Mouse (Mus musculus): ENCODE measurements around the gene Prkce.

The Prkce gene

GRCm38 (mm10) chr17:86589681-86590080 lies 422.1 kb downstream of the Prkce start:
- DNase-seq: no peak

GRCm38 (mm10) chr17:86591241-86591640 lies 423.7 kb downstream of the Prkce start:
- no peak for DNase-seq

GRCm38 (mm10) chr17:86592991-86593586 lies 425.5 kb downstream of the Prkce start:
- DNase-seq: no peak

- no peak for DNase-seq
Measured at GRCm38 (mm10) chr17:86595526-86595925, 427.9 kb downstream of the Prkce start.

- DNase-seq: no peak
Measured at GRCm38 (mm10) chr17:86601116-86601515, 433.5 kb downstream of the Prkce start.

- DNase-seq: no peak
Measured at GRCm38 (mm10) chr17:86601901-86602300, 434.3 kb downstream of the Prkce start.

- DNase-seq: peak; percentile 38
Measured at GRCm38 (mm10) chr17:86603848-86604444, 436.4 kb downstream of the Prkce start.

GRCm38 (mm10) chr17:86607981-86608380 lies 440.4 kb downstream of the Prkce start:
- peak; percentile 74 for DNase-seq

- DNase-seq: no peak
Measured at GRCm38 (mm10) chr17:86610271-86610969, 442.8 kb downstream of the Prkce start.

- no peak for DNase-seq
Measured at GRCm38 (mm10) chr17:86611772-86612171, 444.2 kb downstream of the Prkce start.

- no peak for DNase-seq
Measured at GRCm38 (mm10) chr17:86615592-86616291, 448.2 kb downstream of the Prkce start.

GRCm38 (mm10) chr17:86617570-86618237 lies 450.1 kb downstream of the Prkce start:
- peak; percentile 42 for DNase-seq

GRCm38 (mm10) chr17:86618431-86618861 lies 450.9 kb downstream of the Prkce start:
- peak; percentile 73 for DNase-seq

- no peak for DNase-seq
Measured at GRCm38 (mm10) chr17:86622862-86623261, 455.3 kb downstream of the Prkce start.

GRCm38 (mm10) chr17:86626523-86626922 lies 458.9 kb downstream of the Prkce start:
- DNase-seq: no peak

GRCm38 (mm10) chr17:86633131-86633530 lies 465.5 kb downstream of the Prkce start:
- peak; percentile 18 for DNase-seq

GRCm38 (mm10) chr17:86637311-86637710 lies 469.7 kb downstream of the Prkce start:
- no peak for DNase-seq

- DNase-seq: no peak
Measured at GRCm38 (mm10) chr17:86639279-86639678, 471.7 kb downstream of the Prkce start.

- DNase-seq: no peak
Measured at GRCm38 (mm10) chr17:86647226-86647625, 479.6 kb downstream of the Prkce start.

- no peak for DNase-seq
Measured at GRCm38 (mm10) chr17:86648856-86649435, 481.4 kb downstream of the Prkce start.

GRCm38 (mm10) chr17:86650241-86650640 lies 482.7 kb downstream of the Prkce start:
- DNase-seq: no peak

GRCm38 (mm10) chr17:86651091-86651490 lies 483.5 kb downstream of the Prkce start:
- DNase-seq: peak; percentile 37

- no peak for DNase-seq
Measured at GRCm38 (mm10) chr17:86652751-86653150, 485.2 kb downstream of the Prkce start.

Measured in kidney, postnatal 14 days (tissue).